Mouse (Mus musculus) cerebellum, postnatal 10 days (tissue): ENCODE measurements at regions not wholly inside any gene's neighbourhood (a gene's known extent, or its start where the extent isn't known, plus 50 kb on each side); places are given as distances from the start of the nearest gene placed in this dataset.
"Not testable (repeated sequence)": the region's sequence is repeated elsewhere in the genome, so short reads cannot be mapped to it uniquely, and the experiment has no call there.

Experiments used
- DNase-seq, 2 experiments: peaks; one replicate each; pipeline ENCODE4 v3.0.0; 2021; ENCODE audit warnings: mixed read lengths in 2 of 2

DNA sequence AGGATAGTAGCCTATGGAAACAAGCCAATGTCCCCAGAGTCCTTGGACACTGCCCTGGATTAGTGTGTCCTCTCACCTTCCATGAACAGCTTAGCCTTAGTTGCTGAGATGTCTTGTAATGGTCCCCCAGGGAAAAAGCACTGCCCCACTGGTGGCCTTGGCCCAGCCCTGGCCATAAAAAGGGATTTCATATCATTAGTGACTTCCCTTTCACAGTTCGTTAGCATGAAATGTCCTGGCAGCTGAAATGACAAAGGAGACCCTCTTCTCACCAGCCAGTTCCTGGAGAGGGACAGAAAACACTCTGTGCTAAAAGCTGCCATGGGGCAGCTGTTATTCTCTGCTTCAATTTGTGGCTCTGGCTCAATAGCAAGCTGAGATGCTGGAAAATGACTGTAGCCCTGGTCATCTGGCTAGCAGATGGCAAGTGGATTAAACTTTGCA lies 110.6 kb upstream of the Rmdn2 start:
- peak; percentile 74 to 80 for DNase-seq

- no peak for DNase-seq
These were observed 109.7 kb upstream of the Rmdn2 start for GRCm38 (mm10) chr17:79501926-79502325.

GRCm38 (mm10) chr17:79503037-79503436 lies 108.6 kb upstream of the Rmdn2 start:
- no peak for DNase-seq

- DNase-seq: no peak
These were observed 107.5 kb upstream of the Rmdn2 start for GRCm38 (mm10) chr17:79504209-79504608.

DNA sequence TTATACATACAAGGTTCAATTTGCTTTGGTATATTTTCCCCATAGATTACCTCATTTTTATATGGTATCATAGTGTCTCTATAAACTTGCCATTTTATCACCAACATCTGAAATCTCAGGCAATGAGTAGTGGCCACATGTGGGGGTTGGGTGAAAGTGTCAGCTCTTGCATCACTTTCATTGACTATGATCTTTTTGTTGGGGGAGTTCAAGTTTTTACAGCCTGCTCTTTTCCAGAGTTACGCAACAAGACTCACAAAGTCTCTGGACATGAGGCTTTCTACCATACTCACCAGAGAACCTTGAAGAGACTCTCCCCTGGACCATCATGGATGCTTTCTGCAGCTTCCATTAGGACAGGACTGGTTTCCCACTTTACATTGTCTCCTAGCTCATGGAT lies 106.1 kb upstream of the Rmdn2 start:
- no peak for DNase-seq

GRCm38 (mm10) chr17:79509281-79509680 lies 102.4 kb upstream of the Rmdn2 start:
- no peak for DNase-seq

- no peak for DNase-seq
These were observed 101.5 kb upstream of the Rmdn2 start for GRCm38 (mm10) chr17:79509957-79510710.

DNA sequence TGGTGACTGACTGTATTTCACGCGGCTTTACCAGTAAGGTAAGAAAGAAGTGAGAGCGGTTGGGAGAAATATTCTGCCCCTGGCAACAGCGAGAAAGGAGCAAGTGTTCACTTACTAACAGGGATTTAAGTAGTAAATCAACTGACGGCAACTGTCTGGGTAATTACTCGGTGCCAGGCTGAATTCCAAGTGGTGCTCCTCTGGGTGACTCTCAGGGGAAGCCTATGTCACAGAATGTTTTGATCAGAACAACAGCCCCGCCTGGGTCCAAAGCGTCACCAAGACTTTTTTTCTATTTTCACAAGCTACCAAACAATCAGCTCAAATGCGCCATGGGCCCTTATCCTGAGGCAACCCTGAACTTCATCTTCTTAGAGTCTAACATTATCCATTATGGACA lies 100.4 kb upstream of the Rmdn2 start:
- DNase-seq: peak in 1 of 2 experiments; percentile 10

DNA sequence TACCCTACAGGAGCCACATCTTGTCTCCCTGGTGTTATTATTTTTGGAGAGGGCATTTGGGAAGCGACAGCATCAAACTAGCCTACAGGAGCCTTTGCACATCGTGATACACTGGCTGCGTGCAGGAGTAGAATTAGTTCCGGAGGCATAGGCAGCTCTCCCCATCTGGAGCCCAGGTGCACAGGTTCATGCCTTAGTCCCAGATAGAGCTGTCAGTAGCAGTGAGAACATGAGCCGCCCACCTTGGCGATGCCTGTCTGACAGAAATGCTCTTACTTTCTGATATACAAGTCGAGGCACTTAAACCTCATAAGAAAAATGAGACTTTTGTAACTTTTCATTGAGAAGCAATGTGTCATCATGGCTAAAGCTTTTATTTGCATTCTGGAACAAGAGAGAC lies 97.6 kb upstream of the Rmdn2 start:
- no peak for DNase-seq

GRCm38 (mm10) chr17:79518185-79518584 lies 93.5 kb upstream of the Rmdn2 start:
- peak; percentile 15 to 38 for DNase-seq

GRCm38 (mm10) chr17:79518696-79519095 lies 93.0 kb upstream of the Rmdn2 start:
- DNase-seq: no peak

- no peak for DNase-seq
These were observed 92.3 kb upstream of the Rmdn2 start for GRCm38 (mm10) chr17:79519356-79519755.

- DNase-seq: no peak
These were observed 91.4 kb upstream of the Rmdn2 start for GRCm38 (mm10) chr17:79520283-79520682.

DNA sequence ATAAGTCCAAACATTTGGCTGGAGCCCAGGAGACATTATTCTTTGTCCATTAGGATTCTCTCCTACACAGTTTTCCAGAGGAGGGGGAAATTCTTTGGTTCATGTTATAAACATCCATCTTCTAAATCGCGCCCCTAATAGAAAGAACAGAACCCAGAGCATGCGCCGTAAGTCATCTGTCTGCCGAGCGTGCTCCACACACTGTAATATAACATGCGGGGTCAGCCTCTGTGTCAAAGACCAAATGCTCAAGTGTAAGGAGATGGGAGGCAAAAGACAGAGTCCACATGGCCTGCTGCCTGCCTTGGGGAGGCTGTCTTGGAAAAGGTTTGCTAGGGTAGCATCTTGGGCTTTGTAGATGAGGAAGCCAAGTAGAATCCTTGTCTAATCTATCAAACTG lies 90.0 kb upstream of the Rmdn2 start:
- DNase-seq: no peak

DNA sequence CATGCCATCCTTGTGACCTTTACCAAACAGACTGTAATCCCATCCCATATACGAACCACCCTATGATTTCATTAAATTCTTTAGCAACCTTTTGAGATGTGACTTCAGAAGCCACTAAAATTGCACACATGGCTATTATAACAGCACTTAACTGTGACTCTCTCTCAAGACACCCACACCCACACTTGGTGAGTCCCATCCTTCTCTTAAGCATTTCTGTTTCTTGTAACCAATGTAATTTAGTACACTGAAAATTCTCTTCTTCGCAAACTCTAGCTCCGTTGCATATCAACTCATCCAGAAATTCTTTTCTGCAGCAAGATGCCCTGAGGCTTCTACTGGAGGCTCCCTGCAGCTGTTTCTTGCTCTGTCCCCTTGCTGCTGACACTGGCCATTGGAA lies 88.4 kb upstream of the Rmdn2 start:
- DNase-seq: no peak

DNA sequence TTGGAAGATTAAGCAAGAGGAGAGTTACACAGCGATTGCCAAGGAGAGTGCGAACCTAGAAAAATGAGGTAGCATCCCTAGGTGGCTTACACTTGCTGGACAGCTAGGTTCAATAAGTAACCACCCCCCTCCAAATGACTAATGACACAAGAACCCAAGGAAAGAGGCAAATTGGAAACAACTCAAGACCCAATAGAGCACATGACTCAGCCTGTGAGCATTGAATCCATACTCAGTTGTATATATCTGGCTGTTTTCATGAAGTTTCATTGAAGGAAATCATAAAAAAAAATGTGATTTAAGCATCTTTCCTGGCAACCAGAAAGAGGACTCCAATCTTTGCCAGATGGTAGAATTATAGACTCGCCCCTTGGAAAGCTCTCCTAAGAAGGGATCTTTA lies 84.3 kb upstream of the Rmdn2 start:
- no peak for DNase-seq

GRCm38 (mm10) chr17:79536549-79536948 lies 75.1 kb upstream of the Rmdn2 start:
- DNase-seq: no peak

DNA sequence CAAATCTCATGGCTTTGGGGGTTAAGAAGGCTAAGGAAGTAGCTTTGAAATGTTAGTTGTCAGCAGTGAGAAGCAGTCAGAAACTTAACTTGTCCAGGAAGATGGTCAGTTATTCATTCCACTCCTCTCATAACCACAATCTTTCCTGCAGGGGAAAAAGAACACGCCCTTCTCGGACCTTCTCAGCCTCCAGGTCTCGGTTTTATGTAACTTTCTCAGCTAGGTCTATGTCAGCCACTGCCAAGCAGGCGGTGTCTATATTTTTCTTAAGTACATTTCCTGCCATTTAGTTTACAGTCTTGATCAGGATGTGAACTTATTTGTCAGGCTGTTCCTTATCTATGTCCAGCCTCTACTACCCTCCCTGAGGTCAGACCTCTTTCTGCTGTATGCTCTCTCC lies 72.9 kb upstream of the Rmdn2 start:
- DNase-seq: no peak

DNA sequence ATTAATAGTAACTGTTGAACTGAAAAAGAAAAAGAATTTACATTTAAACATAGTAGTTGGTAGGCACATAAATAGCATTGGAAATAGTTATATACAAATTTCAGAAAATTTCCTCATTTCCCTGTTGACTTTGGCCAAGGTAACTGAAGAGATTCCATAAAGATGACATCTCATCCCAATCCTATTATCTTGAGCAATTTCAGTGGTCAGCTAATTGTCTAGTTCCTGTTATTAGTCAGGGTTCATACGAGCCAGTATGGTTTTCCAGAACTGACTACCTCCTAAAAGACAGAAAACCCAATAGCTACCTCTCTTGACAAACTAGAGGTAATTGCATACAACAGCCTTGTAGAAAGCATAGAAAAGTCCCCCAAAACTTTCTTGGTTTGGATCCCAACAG lies 71.6 kb upstream of the Rmdn2 start:
- DNase-seq: no peak

DNA sequence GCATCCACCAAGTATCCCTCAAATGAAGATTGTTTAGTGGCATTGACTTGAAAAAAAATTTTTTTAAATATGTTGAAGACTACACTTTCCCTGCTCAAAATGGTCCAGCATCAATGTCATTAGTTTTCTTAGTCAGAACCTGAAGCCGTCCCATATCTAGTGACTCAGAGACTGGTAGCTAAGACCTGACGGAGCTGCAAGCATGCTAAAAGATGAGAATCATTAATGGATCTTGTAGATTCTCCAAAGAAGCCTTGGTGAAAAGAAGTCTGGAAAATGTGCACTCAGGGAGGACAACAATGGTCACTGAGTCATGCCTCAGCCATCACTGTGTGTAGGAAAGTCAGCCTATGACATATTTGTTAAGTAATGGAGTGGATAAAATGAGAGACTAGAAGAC lies 71.2 kb upstream of the Rmdn2 start:
- DNase-seq: no peak

DNA sequence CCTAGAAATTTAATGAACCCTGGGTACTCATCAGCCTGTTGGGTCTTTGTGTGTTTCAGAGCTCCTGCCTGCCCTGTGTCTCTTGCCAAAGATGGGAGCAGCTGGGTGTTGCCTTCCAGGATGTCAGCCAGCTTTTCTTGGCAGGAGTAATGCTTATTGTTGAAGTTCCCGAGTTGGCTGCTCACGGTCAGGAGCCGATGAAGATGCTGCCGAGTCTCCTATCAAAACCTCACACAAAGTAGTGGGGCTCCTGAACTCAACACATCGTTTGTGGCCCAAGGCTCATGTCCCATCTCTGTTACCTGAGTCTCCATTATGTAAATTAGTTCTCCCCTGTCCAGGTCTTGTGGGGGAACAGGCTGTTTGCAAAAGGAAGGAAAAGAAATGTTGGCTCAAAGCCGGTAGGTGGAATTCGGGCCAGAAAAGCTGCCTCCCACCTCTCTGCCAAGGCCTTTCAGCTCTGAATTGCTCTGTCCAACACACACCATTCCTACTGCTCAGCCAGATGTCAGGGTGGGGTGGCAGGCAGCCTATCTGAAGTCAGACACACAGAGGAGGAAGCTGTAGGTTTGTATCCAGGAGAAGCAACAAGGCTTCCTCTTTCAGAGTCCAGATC lies 67.6 kb upstream of the Rmdn2 start:
- peak; percentile 88 to 90 for DNase-seq

DNA sequence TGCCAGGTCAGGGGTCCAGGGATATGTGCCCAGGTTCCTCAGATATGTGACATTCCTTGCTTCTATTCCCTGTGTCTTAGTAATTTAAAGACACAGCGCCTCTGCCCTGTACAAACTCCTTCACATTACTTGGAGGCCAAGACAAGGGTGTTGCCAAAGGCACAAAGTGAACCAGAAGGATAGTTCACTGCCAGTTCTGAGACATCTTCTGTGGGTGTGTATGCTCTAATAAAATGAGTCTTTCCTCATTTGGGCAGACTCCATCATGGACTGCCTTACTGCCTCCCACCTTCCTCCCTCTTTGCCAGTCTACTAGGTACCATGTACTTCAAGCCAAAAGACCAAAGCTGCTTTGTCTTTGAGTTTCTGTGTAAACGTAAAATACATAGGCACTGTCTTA lies 65.8 kb upstream of the Rmdn2 start:
- no peak for DNase-seq

DNA sequence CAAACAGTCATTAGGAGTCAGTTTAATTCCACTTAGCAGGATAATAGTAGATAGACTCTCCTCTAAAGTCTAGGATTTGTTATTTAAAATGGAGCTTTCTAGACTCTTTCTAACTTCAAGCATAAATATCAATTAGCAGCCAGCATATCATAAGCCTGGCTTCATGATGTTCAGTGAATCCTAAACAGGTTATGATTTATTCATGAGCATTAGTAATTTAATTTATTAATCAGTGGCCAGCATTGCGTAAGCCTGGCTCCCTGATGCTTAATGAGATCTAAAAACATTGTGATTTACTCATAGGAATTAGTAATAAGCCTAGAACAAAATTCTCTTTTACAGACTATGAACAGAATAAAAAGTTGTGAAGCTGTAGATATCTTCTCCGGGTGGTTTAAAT lies 64.6 kb upstream of the Rmdn2 start:
- no peak for DNase-seq

DNA sequence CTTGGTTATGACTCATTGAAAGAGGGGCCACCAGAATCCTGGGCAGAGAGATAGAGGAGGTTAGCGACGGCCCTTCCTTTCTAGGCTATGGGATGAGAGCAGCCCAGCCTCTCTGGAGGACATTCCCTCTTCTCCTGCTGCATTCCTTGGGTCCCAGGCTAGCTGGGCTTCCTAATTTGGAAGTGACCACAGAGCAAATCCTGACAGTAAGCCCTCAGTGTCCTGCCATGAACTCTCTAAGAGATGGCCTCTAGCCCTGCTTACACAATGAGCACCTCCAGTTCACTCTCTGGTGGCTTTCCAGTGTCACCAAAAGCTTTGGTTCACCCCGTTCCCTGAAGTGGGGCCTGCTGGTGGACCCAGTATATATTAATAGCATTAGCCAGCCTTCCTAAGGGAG lies 64.1 kb upstream of the Rmdn2 start:
- no peak for DNase-seq

GRCm38 (mm10) chr17:79550409-79550808 lies 61.3 kb upstream of the Rmdn2 start:
- not testable (repeated sequence) for DNase-seq
